Mouse (Mus musculus): Measurements from ENCODE around the gene Pla2g3. TPM values are rescaled to one million over a fixed set of nuclear protein-coding genes. Genes with fewer than 3 reads are reported as not detected.
A peak's percentile ranks its signal among the peaks of the same experiment; 100 is the strongest.

The Pla2g3 gene
- polyA plus RNA-seq, 1 experiment, result 0.62 TPM

DNA sequence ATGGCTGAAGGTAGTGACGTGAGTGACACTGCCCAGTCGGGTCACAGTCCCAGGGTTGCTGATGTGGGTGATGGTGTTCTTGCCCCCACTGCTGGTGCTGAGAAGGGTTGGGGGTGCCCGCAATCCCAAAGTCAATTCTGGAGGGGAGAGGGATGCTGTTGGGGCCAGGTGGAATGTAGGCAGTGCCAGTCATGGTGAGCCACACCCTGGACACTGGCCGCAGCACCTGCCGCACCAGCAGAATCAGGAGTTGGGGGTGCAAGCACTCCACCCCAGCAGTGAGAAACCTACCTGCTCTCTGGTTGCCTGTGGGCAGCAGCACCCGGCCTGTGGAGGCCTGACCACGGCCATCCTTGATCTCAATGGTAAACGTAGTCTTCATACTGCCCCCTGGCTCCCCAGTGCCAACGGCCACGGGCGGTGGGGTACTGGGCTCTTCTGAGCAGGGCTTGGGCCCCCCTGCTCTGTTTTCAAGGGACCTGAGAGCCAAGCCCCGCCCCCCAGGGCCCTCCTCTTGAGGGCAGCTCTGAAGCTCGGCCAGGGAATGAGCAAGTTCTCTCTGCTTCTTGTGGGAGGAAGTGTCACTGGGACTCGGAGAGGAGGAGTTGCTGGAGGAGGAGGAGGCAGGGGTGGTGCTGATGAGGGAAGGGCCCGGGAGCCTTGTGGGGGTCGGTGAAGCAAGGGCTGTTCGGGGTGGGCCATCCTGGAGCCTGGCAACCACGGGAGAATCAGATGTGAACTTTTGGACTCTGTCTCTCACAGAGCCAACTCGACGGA is 41.6 kb downstream of the Pla2g3 start:
- no peaks in the 10 kb centered on the region for H3K27me3 ChIP-seq (ENCODE audit: control insufficient read depth, insufficient read depth, insufficient read length)
- peaks cover 37% of the 10 kb centered on the region for H3K36me3 ChIP-seq (ENCODE audit: control insufficient read depth, insufficient read depth)
- H3K79me2 ChIP-seq (ENCODE audit: control insufficient read depth, insufficient read depth), result peaks cover 5% of the 10 kb centered on the region
- peak; percentile 56 for TF ChIP-seq POLR2AphosphoS2 (IDR thresholded peaks at IDR 0.05; ENCODE audit: insufficient read length, low read depth)
- peak in 1 of 3 experiments; percentile 43 for TF ChIP-seq MYOG (IDR thresholded peaks at IDR 0.05; ENCODE audit: control insufficient read depth in 1 of 3, insufficient read depth in 1 of 3, insufficient read length in 2 of 3, low read depth in 2 of 3)
- TF ChIP-seq USF1 (IDR thresholded peaks at IDR 0.05; ENCODE audit: low read depth), result no peak
- no peak overlapping the region for H3K4me3 ChIP-seq
- no peak overlapping the region for H3ac ChIP-seq (ENCODE audit: control insufficient read depth, insufficient read length)
- H3K4me2 ChIP-seq (ENCODE audit: low read depth), result no peak overlapping the region

DNA sequence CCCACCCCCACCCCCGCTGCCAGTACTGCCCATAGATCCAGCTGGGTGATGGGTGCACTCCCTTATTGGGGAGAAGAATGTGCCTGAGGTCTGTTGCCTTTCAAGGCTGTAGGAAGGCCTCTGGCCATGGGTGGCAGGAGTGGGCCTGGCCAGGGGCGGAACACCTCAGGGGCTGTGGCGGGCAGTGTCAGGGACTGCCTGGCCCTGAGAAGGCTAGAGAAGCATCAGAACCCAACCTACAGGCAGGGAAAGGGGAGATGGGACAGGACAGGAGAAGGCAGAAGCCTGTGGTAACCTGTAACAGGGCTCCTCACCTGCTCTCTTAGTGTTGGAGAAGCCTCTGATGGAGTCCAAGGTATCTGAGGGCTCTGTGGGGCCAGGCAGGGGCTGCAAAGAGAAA is 42.6 kb downstream of the Pla2g3 start:
- Histone ChIP-seq H3K79me2 (ENCODE audit: control insufficient read depth, insufficient read depth) (peaks cover 5% of the 10 kb centered on the region), H3K4me2 (ENCODE audit: low read depth) (no peak overlapping the region), H3K27me3 (ENCODE audit: control insufficient read depth, insufficient read depth, insufficient read length) (no peaks in the 10 kb centered on the region), H3K36me3 (ENCODE audit: control insufficient read depth, insufficient read depth) (peaks cover 37% of the 10 kb centered on the region), H3K4me3 (no peak overlapping the region), H3ac (ENCODE audit: control insufficient read depth, insufficient read length) (no peak overlapping the region)
- TF ChIP-seq POLR2AphosphoS2 (IDR thresholded peaks at IDR 0.05; ENCODE audit: insufficient read length, low read depth) (no peak), MYOD1 (IDR thresholded peaks at IDR 0.05; ENCODE audit: control insufficient read depth in 1 of 3, insufficient read length in 2 of 3, low read depth in 2 of 3) (no peak), TCF12 (IDR thresholded peaks at IDR 0.05; ENCODE audit: insufficient read depth, poor library complexity, severe bottlenecking) (no peak), TCF3 (IDR thresholded peaks at IDR 0.05; ENCODE audit: insufficient read length, low read depth) (no peak)

- Histone ChIP-seq H3K4me2 (ENCODE audit: low read depth) (no peak overlapping the region), H3K79me2 (ENCODE audit: control insufficient read depth, insufficient read depth) (peaks cover 11% of the 10 kb centered on the region), H3K36me3 (ENCODE audit: control insufficient read depth, insufficient read depth) (peaks cover 37% of the 10 kb centered on the region), H3K27me3 (ENCODE audit: control insufficient read depth, insufficient read depth, insufficient read length) (no peaks in the 10 kb centered on the region), H3K4me3 (no peak overlapping the region), H3ac (ENCODE audit: control insufficient read depth, insufficient read length) (no peak overlapping the region)
- TF ChIP-seq E2F4 (IDR thresholded peaks at IDR 0.05; ENCODE audit: insufficient read depth) (no peak), MAX (IDR thresholded peaks at IDR 0.05; ENCODE audit: low read depth) (no peak)
Measured at GRCm38 (mm10) chr11:3531634-3532033, 43.5 kb downstream of the Pla2g3 start.

DNA sequence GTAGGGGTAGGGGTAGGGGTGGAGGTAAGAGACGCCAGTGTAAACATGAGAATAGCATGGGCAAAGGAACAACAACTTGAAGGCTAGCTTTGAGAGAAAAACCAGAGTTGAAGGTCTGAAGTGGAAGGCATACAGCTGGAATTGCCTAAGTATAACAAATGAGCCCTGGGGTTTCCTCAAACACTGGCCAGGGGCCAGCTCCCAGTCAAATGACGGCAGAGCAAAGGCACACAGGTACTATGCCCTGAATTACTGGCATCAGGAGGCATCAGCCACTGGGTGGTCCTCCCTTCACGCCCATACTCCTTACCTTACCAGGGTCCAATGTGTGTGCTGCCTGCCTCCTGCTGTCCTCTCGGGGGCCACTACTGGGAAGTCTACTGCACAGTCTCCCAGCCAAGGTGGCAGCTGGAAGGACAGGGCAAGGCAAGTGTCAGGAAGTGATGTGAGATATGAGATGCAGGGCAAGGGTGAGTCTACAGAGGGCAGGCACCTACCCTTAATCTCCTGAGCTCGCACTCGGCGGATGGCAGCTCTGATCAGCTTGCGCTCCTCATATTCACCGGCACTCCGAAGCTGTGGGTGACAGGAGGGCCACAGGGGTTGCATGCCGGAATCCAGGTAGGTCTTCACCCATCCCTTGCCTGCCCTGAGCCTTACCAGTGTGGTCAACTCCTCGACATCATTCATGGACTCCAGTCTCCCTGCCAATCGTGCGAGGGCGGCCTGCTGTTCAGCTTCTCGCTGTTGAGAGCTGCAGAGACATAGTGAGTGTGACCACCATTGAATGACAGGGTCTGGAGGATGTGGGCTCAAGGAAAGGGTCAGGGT is 44.2 kb downstream of the Pla2g3 start:
- H3ac ChIP-seq (ENCODE audit: control insufficient read depth, insufficient read length), result no peak overlapping the region
- TF ChIP-seq POLR2A (IDR thresholded peaks at IDR 0.05; ENCODE audit: insufficient read length, low read depth) (no peak), POLR2AphosphoS2 (IDR thresholded peaks at IDR 0.05; ENCODE audit: insufficient read length, low read depth) (peak; percentile 26), TCF12 (IDR thresholded peaks at IDR 0.05; ENCODE audit: insufficient read depth, poor library complexity, severe bottlenecking) (no peak), CEBPB (IDR thresholded peaks at IDR 0.05; ENCODE audit: insufficient read depth, poor library complexity, severe bottlenecking) (no peak)
- no peak overlapping the region for H3K4me2 ChIP-seq (ENCODE audit: low read depth)
- H3K36me3 ChIP-seq (ENCODE audit: control insufficient read depth, insufficient read depth), result peaks cover 37% of the 10 kb centered on the region
- H3K4me3 ChIP-seq, result no peak overlapping the region
- H3K79me2 ChIP-seq (ENCODE audit: control insufficient read depth, insufficient read depth), result peaks cover 18% of the 10 kb centered on the region
- H3K27me3 ChIP-seq (ENCODE audit: control insufficient read depth, insufficient read depth, insufficient read length), result no peaks in the 10 kb centered on the region

DNA sequence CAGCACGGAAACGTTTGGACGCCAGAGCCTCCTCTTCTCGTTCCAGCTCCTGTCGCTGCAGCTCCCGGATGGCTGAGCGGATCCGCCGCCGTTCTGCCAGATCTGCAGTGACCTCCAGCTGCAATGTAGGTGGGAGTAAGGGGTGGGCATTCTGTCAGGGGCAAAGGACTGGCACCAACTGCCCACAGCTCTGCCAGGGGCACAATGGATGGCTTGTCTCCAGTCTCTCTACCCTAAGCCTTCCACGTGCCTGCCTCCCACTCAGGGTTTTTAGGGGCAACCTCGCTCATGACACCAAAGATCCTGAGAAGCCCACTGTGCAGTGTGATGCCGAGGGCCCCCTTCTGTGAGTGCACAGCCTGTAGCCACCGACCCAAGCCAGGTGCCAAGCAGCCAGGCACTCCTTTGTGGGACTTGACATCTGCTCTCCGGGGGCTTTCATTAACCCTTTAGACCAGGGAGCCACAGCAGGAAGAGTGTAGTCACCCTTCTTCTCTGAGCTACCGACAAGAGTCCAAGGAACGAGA is 45.4 kb downstream of the Pla2g3 start:
- TF ChIP-seq TCF12 (IDR thresholded peaks at IDR 0.05; ENCODE audit: insufficient read depth, poor library complexity, severe bottlenecking) (no peak), REST (IDR thresholded peaks at IDR 0.05; ENCODE audit: insufficient read depth, insufficient read length) (no peak), E2F4 (IDR thresholded peaks at IDR 0.05; ENCODE audit: insufficient read depth) (no peak), MYOD1 (IDR thresholded peaks at IDR 0.05; ENCODE audit: control insufficient read depth in 1 of 3, insufficient read length in 2 of 3, low read depth in 2 of 3) (no peak), USF1 (IDR thresholded peaks at IDR 0.05; ENCODE audit: low read depth) (no peak), POLR2AphosphoS2 (IDR thresholded peaks at IDR 0.05; ENCODE audit: insufficient read length, low read depth) (no peak), CEBPB (IDR thresholded peaks at IDR 0.05; ENCODE audit: insufficient read depth, poor library complexity, severe bottlenecking) (no peak), TCF3 (IDR thresholded peaks at IDR 0.05; ENCODE audit: insufficient read length, low read depth) (no peak), POLR2A (IDR thresholded peaks at IDR 0.05; ENCODE audit: insufficient read length, low read depth) (no peak), MAX (IDR thresholded peaks at IDR 0.05; ENCODE audit: low read depth) (no peak), MYOG (IDR thresholded peaks at IDR 0.05; ENCODE audit: control insufficient read depth in 1 of 3, insufficient read depth in 1 of 3, insufficient read length in 2 of 3, low read depth in 2 of 3) (no peak), SRF (IDR thresholded peaks at IDR 0.05; ENCODE audit: control insufficient read depth, insufficient read length, low read depth) (no peak)
- H3ac ChIP-seq (ENCODE audit: control insufficient read depth, insufficient read length), result no peak overlapping the region
- peaks cover 28% of the 10 kb centered on the region for H3K79me2 ChIP-seq (ENCODE audit: control insufficient read depth, insufficient read depth)
- H3K4me3 ChIP-seq, result no peak overlapping the region
- peaks cover 33% of the 10 kb centered on the region for H3K36me3 ChIP-seq (ENCODE audit: control insufficient read depth, insufficient read depth)
- H3K4me2 ChIP-seq (ENCODE audit: low read depth), result no peak overlapping the region
- H3K27me3 ChIP-seq (ENCODE audit: control insufficient read depth, insufficient read depth, insufficient read length), result no peaks in the 10 kb centered on the region

All from myocyte (in vitro differentiated cells).